Mouse (Mus musculus): ENCODE results near the gene Krt27.
A peak's percentile ranks its signal among the peaks of the same experiment; 100 is the strongest.

GRCm38 (mm10) chr11:99385813-99386721 lies 35.2 kb upstream of the Krt27 start:
- TF ChIP-seq CTCF (IDR thresholded peaks at IDR 0.05; ENCODE audit: low read depth) (no peak), EP300 (IDR thresholded peaks at IDR 0.05; ENCODE audit: low read depth) (peak; percentile 32; the same call in 1 of the 2 replicates)

Measured in liver, postnatal 0 days (tissue).